Mouse (Mus musculus) megakaryocyte, embryonic 14.5 days (primary cell): ENCODE data around the gene Lrch3. TPM values are rescaled to one million over a fixed set of nuclear protein-coding genes. Genes with fewer than 3 reads are reported as not detected.

Experiments
- H3K27me3 ChIP-seq: replicated peaks from 2 replicates; pipeline ENCODE3; 2012; ENCODE audit warnings: inconsistent platforms
- H3K36me3 ChIP-seq: replicated peaks from 2 replicates; pipeline ENCODE3; 2012; ENCODE audit warnings: low read length, inconsistent platforms, mixed read lengths
- H3K4me1 ChIP-seq: 2 replicates; pipeline ENCODE4 v1.6.1; 2012; ENCODE audit warnings: inconsistent platforms
- H3K4me3 ChIP-seq: replicated peaks from 2 replicates; pipeline ENCODE3; 2012; ENCODE audit warnings: moderate library complexity, mild to moderate bottlenecking, inconsistent platforms
- H3K9me3 ChIP-seq: 2 replicates; pipeline ENCODE4 v1.6.1; 2012; ENCODE audit warnings: inconsistent platforms
- FLI1 ChIP-seq: IDR thresholded peaks from 2 replicates; pipeline ENCODE4 v1.6.1; 2012; ENCODE audit warnings: low read length, inconsistent platforms, mixed read lengths
- GATA1 ChIP-seq: IDR thresholded peaks from 3 replicates; pipeline ENCODE4 v1.6.1; 2012; ENCODE audit warnings: mixed read lengths, low read length, inconsistent platforms, borderline replicate concordance
- polyA plus RNA-seq: library from polyadenylated mRNA; stranded (reverse); fragments of >175 nt; gene quantifications from 2 replicates; pipeline ENCODE4 v1.2.3, GENCODE M21; 2012; ENCODE audit warnings: low replicate concordance; ENCODE audit not compliant: insufficient read depth

The Lrch3 gene
- polyA plus RNA-seq, 1 experiment: 2.7 TPM

DNA sequence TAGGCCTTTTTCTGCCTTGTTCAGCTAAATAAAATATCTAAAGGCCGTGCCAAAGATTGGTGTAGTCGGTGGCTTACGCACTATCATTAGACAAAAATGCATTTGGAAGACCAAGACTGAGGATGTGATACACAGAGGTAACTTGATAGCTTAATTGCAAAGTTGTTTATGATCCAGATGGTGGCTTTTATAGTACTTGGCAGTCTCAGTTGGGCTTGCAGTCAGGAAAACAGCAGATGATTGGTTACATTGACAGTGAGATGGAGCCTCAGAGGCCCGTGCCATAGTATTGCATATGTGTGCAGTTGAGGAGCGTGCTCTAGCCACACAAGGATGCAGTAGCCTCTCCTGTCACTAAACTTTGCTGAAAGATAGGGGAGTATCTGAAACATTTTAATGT lies 28.8 kb downstream of the Lrch3 start:
- Histone ChIP-seq H3K36me3 (peaks cover 31% of the 10 kb centered on the region), H3K4me3 (no peak overlapping the region), H3K4me1 (peaks cover 18% of the 10 kb centered on the region), H3K27me3 (no peaks in the 10 kb centered on the region), H3K9me3 (peaks cover 20% of the 10 kb centered on the region)
- TF ChIP-seq GATA1 (no peak), FLI1 (no peak)

GRCm38 (mm10) chr16:32945379-32945778 lies 31.5 kb downstream of the Lrch3 start:
- Histone ChIP-seq H3K36me3 (peaks cover 47% of the 10 kb centered on the region), H3K4me1 (peaks cover 18% of the 10 kb centered on the region), H3K4me3 (no peak overlapping the region), H3K9me3 (peaks cover 20% of the 10 kb centered on the region), H3K27me3 (no peaks in the 10 kb centered on the region)
- TF ChIP-seq FLI1 (no peak), GATA1 (no peak)

DNA sequence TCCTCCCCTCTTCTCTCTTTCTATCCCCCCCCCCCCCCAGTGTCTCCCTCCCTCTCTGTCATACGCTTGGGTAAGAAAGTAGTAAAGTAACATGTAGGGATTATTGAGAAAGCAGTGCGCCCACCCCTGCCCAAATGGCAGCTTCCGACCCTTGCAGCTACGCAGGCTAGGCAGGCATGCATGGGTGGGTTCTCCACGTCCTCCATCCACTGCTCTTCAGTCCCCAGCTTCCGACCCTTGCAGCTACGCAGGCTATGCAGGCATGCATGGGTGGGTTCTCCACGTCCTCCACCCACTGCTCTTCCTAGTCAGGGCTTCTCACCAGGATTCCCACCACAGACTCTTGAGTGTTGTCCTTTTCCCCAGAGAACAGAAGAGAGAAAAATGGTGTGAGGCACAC lies 34.1 kb downstream of the Lrch3 start:
- Histone ChIP-seq H3K9me3 (peaks cover 8% of the 10 kb centered on the region), H3K27me3 (no peaks in the 10 kb centered on the region), H3K4me3 (no peak overlapping the region), H3K36me3 (peaks cover 53% of the 10 kb centered on the region), H3K4me1 (peaks cover 13% of the 10 kb centered on the region)
- no peak for TF ChIP-seq GATA1
- TF ChIP-seq FLI1: no peak

- Histone ChIP-seq H3K4me1 (peaks cover 14% of the 10 kb centered on the region), H3K9me3 (peaks cover 8% of the 10 kb centered on the region), H3K4me3 (no peak overlapping the region), H3K27me3 (no peaks in the 10 kb centered on the region), H3K36me3 (peaks cover 50% of the 10 kb centered on the region)
- TF ChIP-seq GATA1 (no peak), FLI1 (no peak)
These were observed 34.8 kb downstream of the Lrch3 start for GRCm38 (mm10) chr16:32948656-32949055.

- H3K4me3 ChIP-seq: no peak overlapping the region
- no peaks in the 10 kb centered on the region for H3K27me3 ChIP-seq
- peaks cover 8% of the 10 kb centered on the region for H3K9me3 ChIP-seq
- H3K4me1 ChIP-seq: peaks cover 20% of the 10 kb centered on the region
- no peak for TF ChIP-seq FLI1
- no peak for TF ChIP-seq GATA1
- peaks cover 56% of the 10 kb centered on the region for H3K36me3 ChIP-seq
These were observed 35.4 kb downstream of the Lrch3 start for GRCm38 (mm10) chr16:32949281-32949680.

DNA sequence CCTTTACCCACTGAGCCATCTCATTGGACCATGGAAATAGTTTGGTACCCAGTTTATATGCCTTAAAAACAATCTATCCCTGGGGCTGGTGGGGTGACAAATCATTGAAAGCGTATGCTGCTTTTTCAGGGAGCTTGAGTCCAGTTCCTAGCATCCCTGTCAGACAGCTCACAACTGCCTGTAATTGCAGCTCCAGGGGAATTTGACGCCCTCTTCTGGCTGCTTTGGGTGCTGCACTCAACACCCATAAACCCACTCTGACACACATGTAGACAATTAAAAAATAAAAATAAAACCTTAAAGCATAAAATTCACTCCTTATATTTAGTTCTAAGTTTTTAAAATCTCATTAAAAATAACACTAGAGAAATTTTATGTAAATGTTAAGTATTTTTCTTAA lies 37.2 kb downstream of the Lrch3 start:
- Histone ChIP-seq H3K4me3 (no peak overlapping the region), H3K9me3 (peaks cover 3% of the 10 kb centered on the region), H3K27me3 (no peaks in the 10 kb centered on the region), H3K36me3 (peaks cover 61% of the 10 kb centered on the region), H3K4me1 (peaks cover 21% of the 10 kb centered on the region)
- no peak for TF ChIP-seq FLI1
- TF ChIP-seq GATA1: no peak

GRCm38 (mm10) chr16:32953806-32954205 lies 39.9 kb downstream of the Lrch3 start:
- peaks cover 19% of the 10 kb centered on the region for H3K4me1 ChIP-seq
- no peaks in the 10 kb centered on the region for H3K9me3 ChIP-seq
- H3K36me3 ChIP-seq: peaks cover 76% of the 10 kb centered on the region
- no peaks in the 10 kb centered on the region for H3K27me3 ChIP-seq
- no peak overlapping the region for H3K4me3 ChIP-seq
- no peak for TF ChIP-seq FLI1
- TF ChIP-seq GATA1: no peak

- TF ChIP-seq GATA1: no peak
- no peak for TF ChIP-seq FLI1
- Histone ChIP-seq H3K4me1 (peaks cover 19% of the 10 kb centered on the region), H3K9me3 (no peaks in the 10 kb centered on the region), H3K4me3 (no peak overlapping the region), H3K36me3 (peaks cover 80% of the 10 kb centered on the region), H3K27me3 (no peaks in the 10 kb centered on the region)
These were observed 40.4 kb downstream of the Lrch3 start for GRCm38 (mm10) chr16:32954304-32954703.

- peaks cover 21% of the 10 kb centered on the region for H3K4me1 ChIP-seq
- H3K36me3 ChIP-seq: peaks cover 84% of the 10 kb centered on the region
- no peak overlapping the region for H3K4me3 ChIP-seq
- no peaks in the 10 kb centered on the region for H3K9me3 ChIP-seq
- TF ChIP-seq GATA1 (no peak), FLI1 (no peak)
- no peaks in the 10 kb centered on the region for H3K27me3 ChIP-seq
These were observed 43.0 kb downstream of the Lrch3 start for GRCm38 (mm10) chr16:32956889-32957288.

- Histone ChIP-seq H3K4me1 (peaks cover 9% of the 10 kb centered on the region), H3K4me3 (no peak overlapping the region), H3K9me3 (no peaks in the 10 kb centered on the region), H3K27me3 (no peaks in the 10 kb centered on the region), H3K36me3 (peaks cover 68% of the 10 kb centered on the region)
- TF ChIP-seq FLI1 (no peak), GATA1 (no peak)
These were observed 58.6 kb downstream of the Lrch3 start for GRCm38 (mm10) chr16:32972535-32972934.

DNA sequence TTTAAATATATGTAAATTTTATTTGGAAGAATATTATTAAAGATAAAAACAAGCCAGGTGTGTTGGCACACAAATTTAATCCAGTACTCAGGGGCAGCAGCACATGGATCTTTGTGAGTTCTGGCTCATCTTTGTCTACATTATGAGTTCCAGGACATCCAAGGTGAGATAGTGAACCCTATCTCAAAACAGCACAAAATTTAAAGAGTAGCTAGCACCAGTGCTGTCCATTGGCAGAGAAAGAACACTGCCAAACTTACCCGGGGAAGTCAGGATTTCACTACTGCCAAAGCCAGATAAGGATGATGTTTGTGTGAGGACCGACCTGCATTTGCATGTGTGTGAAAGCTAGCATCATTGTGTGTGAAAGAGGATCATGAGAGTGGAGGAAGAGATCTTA lies 59.1 kb downstream of the Lrch3 start:
- no peak for TF ChIP-seq GATA1
- TF ChIP-seq FLI1: no peak

More for the DNA sequence above, 59.1 kb downstream of the Lrch3 start:
- H3K4me1 ChIP-seq: peaks cover 10% of the 10 kb centered on the region
- peaks cover 72% of the 10 kb centered on the region for H3K36me3 ChIP-seq
- H3K4me3 ChIP-seq: no peak overlapping the region
- no peaks in the 10 kb centered on the region for H3K27me3 ChIP-seq
- no peaks in the 10 kb centered on the region for H3K9me3 ChIP-seq
